Mouse (Mus musculus): ENCODE measurements at regions not wholly inside any gene's neighbourhood (a gene's known extent, or its start where the extent isn't known, plus 50 kb on each side); places are given as distances from the start of the nearest gene placed in this dataset.

DNA sequence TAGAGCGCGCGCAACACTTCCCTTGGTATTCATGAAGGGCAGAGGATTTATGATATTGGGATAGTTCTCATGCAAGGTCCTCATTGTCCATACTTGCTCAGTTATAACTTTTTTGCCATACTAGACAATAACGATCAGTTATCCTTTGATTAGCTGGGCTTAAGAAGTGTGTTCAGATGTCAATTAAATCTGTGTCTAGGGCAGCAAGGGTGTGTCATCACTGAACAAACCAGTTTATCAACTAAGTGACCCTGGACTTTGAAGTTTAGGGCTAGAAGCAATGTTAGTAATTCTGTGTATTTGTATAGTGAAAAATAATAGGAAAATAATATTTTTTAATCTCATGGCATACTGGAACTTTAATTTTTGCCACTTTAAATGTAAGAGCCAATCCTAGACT lies 225.3 kb upstream of the Nectin3 start:
- 93% methylated on average over 4 of the region's 4 CpGs for WGBS
- H3K9ac ChIP-seq (replicated peaks; ENCODE audit: low read depth, low read length) = no peak overlapping the region

GRCm38 (mm10) chr16:46679787-46680186 lies 181.5 kb upstream of the Nectin3 start:
- Histone ChIP-seq H3K9ac (replicated peaks; ENCODE audit: low read depth, low read length) (no peak overlapping the region), H3K4me2 (ENCODE audit: low read length) (no peak overlapping the region), H3K4me1 (replicated peaks; ENCODE audit: control insufficient read depth, insufficient read depth, low read length) (no peaks in the 10 kb centered on the region), H3K4me3 (replicated peaks; ENCODE audit: low read length) (no peak overlapping the region), H3K27ac (ENCODE audit: low read length) (no peak overlapping the region), H3K9me3 (ENCODE audit: control insufficient read depth, low read length) (no peaks in the 10 kb centered on the region), H3K36me3 (ENCODE audit: control insufficient read depth, insufficient read depth) (no peaks in the 10 kb centered on the region), H3K27me3 (replicated peaks; ENCODE audit: control insufficient read depth, insufficient read depth, low read length) (no peaks in the 10 kb centered on the region)
- no peak for ATAC-seq
- WGBS = 74% methylated on average over 3 of the region's 3 CpGs

More for the DNA sequence above, 225.3 kb upstream of the Nectin3 start:
- H3K4me2 ChIP-seq (ENCODE audit: low read length) = no peak overlapping the region
- H3K27me3 ChIP-seq (replicated peaks; ENCODE audit: control insufficient read depth, insufficient read depth, low read length) = no peaks in the 10 kb centered on the region
- no peak overlapping the region for H3K4me3 ChIP-seq (replicated peaks; ENCODE audit: low read length)
- no peaks in the 10 kb centered on the region for H3K4me1 ChIP-seq (replicated peaks; ENCODE audit: control insufficient read depth, insufficient read depth, low read length)
- H3K27ac ChIP-seq (ENCODE audit: low read length) = no peak overlapping the region
- no peaks in the 10 kb centered on the region for H3K9me3 ChIP-seq (ENCODE audit: control insufficient read depth, low read length)
- ATAC-seq = no peak
- H3K36me3 ChIP-seq (ENCODE audit: control insufficient read depth, insufficient read depth) = no peaks in the 10 kb centered on the region

GRCm38 (mm10) chr16:46669590-46669989 lies 171.3 kb upstream of the Nectin3 start:
- no peaks in the 10 kb centered on the region for H3K9me3 ChIP-seq (ENCODE audit: control insufficient read depth, low read length)
- no peak overlapping the region for H3K27ac ChIP-seq (ENCODE audit: low read length)
- H3K36me3 ChIP-seq (ENCODE audit: control insufficient read depth, insufficient read depth) = no peaks in the 10 kb centered on the region
- WGBS = 72% methylated on average over 3 of the region's 3 CpGs
- no peak for ATAC-seq
- H3K27me3 ChIP-seq (replicated peaks; ENCODE audit: control insufficient read depth, insufficient read depth, low read length) = no peaks in the 10 kb centered on the region
- no peaks in the 10 kb centered on the region for H3K4me1 ChIP-seq (replicated peaks; ENCODE audit: control insufficient read depth, insufficient read depth, low read length)
- H3K9ac ChIP-seq (replicated peaks; ENCODE audit: low read depth, low read length) = no peak overlapping the region
- no peak overlapping the region for H3K4me2 ChIP-seq (ENCODE audit: low read length)
- no peak overlapping the region for H3K4me3 ChIP-seq (replicated peaks; ENCODE audit: low read length)

GRCm38 (mm10) chr16:46665566-46665965 lies 167.2 kb upstream of the Nectin3 start:
- no peaks in the 10 kb centered on the region for H3K4me1 ChIP-seq (replicated peaks; ENCODE audit: control insufficient read depth, insufficient read depth, low read length)
- H3K27me3 ChIP-seq (replicated peaks; ENCODE audit: control insufficient read depth, insufficient read depth, low read length) = no peaks in the 10 kb centered on the region
- ATAC-seq = no peak
- H3K4me3 ChIP-seq (replicated peaks; ENCODE audit: low read length) = no peak overlapping the region
- no peaks in the 10 kb centered on the region for H3K9me3 ChIP-seq (ENCODE audit: control insufficient read depth, low read length)
- no peak overlapping the region for H3K27ac ChIP-seq (ENCODE audit: low read length)
- H3K4me2 ChIP-seq (ENCODE audit: low read length) = no peak overlapping the region
- no peak overlapping the region for H3K9ac ChIP-seq (replicated peaks; ENCODE audit: low read depth, low read length)
- 80% methylated on average over 3 of the region's 3 CpGs for WGBS
- H3K36me3 ChIP-seq (ENCODE audit: control insufficient read depth, insufficient read depth) = no peaks in the 10 kb centered on the region

- Histone ChIP-seq H3K4me1 (replicated peaks; ENCODE audit: control insufficient read depth, insufficient read depth, low read length) (no peaks in the 10 kb centered on the region), H3K4me3 (replicated peaks; ENCODE audit: low read length) (no peak overlapping the region), H3K27me3 (replicated peaks; ENCODE audit: control insufficient read depth, insufficient read depth, low read length) (no peaks in the 10 kb centered on the region), H3K36me3 (ENCODE audit: control insufficient read depth, insufficient read depth) (no peaks in the 10 kb centered on the region), H3K9ac (replicated peaks; ENCODE audit: low read depth, low read length) (no peak overlapping the region), H3K27ac (ENCODE audit: low read length) (no peak overlapping the region), H3K4me2 (ENCODE audit: low read length) (no peak overlapping the region), H3K9me3 (ENCODE audit: control insufficient read depth, low read length) (no peaks in the 10 kb centered on the region)
- ATAC-seq = peak; percentile 61; the same call in 1 of the 2 replicates
- WGBS = 69% methylated on average over 4 of the region's 4 CpGs
Observed at GRCm38 (mm10) chr16:46663008-46663407, 164.7 kb upstream of the Nectin3 start.

DNA sequence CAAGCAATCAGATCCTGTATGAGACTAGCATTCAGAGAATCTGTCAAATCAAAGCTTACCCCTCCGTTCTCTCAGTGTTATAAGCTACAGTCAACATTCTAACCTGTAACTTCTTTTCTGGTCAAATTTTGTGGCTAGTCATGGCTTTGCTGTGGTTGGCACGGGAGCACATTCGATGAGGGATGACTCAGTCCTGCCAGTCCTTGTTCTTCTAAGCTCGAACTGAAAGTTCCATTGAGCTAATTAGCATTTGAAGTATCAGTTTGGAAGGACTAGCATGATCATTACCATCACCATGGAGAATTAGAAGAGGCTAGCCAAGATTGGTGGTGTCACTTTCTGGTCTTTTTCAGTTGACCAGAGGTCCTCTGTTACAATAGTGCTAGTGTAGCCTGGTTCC lies 156.7 kb upstream of the Nectin3 start:
- H3K4me1 ChIP-seq (replicated peaks; ENCODE audit: control insufficient read depth, insufficient read depth, low read length) = no peaks in the 10 kb centered on the region
- no peak overlapping the region for H3K27ac ChIP-seq (ENCODE audit: low read length)
- no peaks in the 10 kb centered on the region for H3K9me3 ChIP-seq (ENCODE audit: control insufficient read depth, low read length)
- no peaks in the 10 kb centered on the region for H3K27me3 ChIP-seq (replicated peaks; ENCODE audit: control insufficient read depth, insufficient read depth, low read length)
- no peaks in the 10 kb centered on the region for H3K36me3 ChIP-seq (ENCODE audit: control insufficient read depth, insufficient read depth)
- no peak overlapping the region for H3K4me2 ChIP-seq (ENCODE audit: low read length)
- WGBS = 73% methylated on average over 4 of the region's 4 CpGs
- no peak overlapping the region for H3K4me3 ChIP-seq (replicated peaks; ENCODE audit: low read length)
- no peak overlapping the region for H3K9ac ChIP-seq (replicated peaks; ENCODE audit: low read depth, low read length)
- no peak for ATAC-seq

DNA sequence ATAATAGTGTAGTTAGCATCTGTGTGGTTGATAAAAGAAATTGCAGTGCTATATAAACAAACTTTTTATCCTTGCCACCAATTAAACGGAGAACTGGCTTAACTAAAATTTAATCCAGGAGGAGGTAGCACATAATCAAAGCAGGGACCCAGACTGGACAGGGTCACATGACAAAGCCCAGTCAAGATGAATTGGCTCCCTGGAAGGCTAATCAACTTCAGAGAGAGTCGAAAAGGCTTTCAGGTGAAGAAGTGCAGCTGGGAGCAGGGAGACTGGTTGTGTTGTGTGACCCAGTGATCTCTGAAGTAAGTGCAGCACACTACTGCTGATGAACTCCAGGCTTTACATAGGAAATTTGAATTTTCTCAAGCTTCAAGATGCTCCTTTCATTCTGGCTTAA lies 127.5 kb upstream of the Nectin3 start:
- Histone ChIP-seq H3K4me3 (replicated peaks; ENCODE audit: low read length) (no peak overlapping the region), H3K4me1 (replicated peaks; ENCODE audit: control insufficient read depth, insufficient read depth, low read length) (no peaks in the 10 kb centered on the region), H3K9me3 (ENCODE audit: control insufficient read depth, low read length) (no peaks in the 10 kb centered on the region), H3K27ac (ENCODE audit: low read length) (no peak overlapping the region), H3K4me2 (ENCODE audit: low read length) (no peak overlapping the region), H3K9ac (replicated peaks; ENCODE audit: low read depth, low read length) (no peak overlapping the region), H3K36me3 (ENCODE audit: control insufficient read depth, insufficient read depth) (no peaks in the 10 kb centered on the region), H3K27me3 (replicated peaks; ENCODE audit: control insufficient read depth, insufficient read depth, low read length) (no peaks in the 10 kb centered on the region)
- WGBS = 1% methylated on average over 2 of the region's 2 CpGs
- no peak for ATAC-seq

DNA sequence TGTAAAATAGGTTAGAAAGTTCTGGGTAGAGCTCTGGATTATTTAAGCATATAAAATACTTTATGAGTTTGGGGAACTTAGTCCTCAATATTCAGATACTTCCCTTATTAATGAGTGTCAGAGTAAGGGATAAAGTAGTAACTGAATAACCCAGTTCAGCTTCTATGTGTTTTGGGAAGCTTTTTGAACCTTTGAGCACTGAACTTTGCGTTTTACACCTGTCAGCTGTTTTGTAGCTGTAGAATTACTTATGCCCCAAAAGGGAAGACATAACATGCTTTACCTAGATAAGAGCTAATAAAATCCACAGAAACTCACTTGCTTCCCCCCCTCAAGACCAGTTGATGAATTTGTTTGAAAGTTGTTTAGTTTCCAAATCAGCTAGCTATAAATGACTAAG lies 124.9 kb upstream of the Nectin3 start:
- no peak for ATAC-seq
- Histone ChIP-seq H3K27me3 (replicated peaks; ENCODE audit: control insufficient read depth, insufficient read depth, low read length) (no peaks in the 10 kb centered on the region), H3K4me2 (ENCODE audit: low read length) (no peak overlapping the region), H3K36me3 (ENCODE audit: control insufficient read depth, insufficient read depth) (no peaks in the 10 kb centered on the region), H3K4me1 (replicated peaks; ENCODE audit: control insufficient read depth, insufficient read depth, low read length) (no peaks in the 10 kb centered on the region), H3K9ac (replicated peaks; ENCODE audit: low read depth, low read length) (no peak overlapping the region), H3K4me3 (replicated peaks; ENCODE audit: low read length) (no peak overlapping the region), H3K9me3 (ENCODE audit: control insufficient read depth, low read length) (no peaks in the 10 kb centered on the region), H3K27ac (ENCODE audit: low read length) (no peak overlapping the region)
- 98% methylated on average over 1 of the region's 1 CpGs for WGBS

DNA sequence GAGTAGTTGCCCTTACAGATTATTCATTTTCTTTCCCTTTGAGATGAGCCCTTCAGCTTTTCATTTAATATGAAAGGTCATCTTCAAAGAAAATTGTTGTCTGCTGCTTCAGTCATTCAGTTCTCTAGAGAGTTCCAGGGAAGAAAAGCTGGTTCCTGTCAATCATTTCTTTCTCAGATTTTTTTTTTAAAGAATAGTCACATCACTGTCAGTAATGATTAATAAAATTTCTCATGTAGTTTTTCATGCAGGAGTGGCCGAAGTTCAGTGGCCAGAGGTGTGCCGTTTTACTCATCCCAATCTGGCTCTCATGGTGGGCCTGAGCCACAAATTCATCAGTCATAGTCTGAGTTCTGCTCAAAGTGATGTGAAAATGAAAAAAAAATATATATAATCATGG lies 121.5 kb upstream of the Nectin3 start:
- no peaks in the 10 kb centered on the region for H3K4me1 ChIP-seq (replicated peaks; ENCODE audit: control insufficient read depth, insufficient read depth, low read length)
- ATAC-seq = no peak
- H3K27me3 ChIP-seq (replicated peaks; ENCODE audit: control insufficient read depth, insufficient read depth, low read length) = no peaks in the 10 kb centered on the region
- no peak overlapping the region for H3K4me3 ChIP-seq (replicated peaks; ENCODE audit: low read length)
- H3K9ac ChIP-seq (replicated peaks; ENCODE audit: low read depth, low read length) = no peak overlapping the region
- H3K9me3 ChIP-seq (ENCODE audit: control insufficient read depth, low read length) = no peaks in the 10 kb centered on the region
- 91% methylated on average over 2 of the region's 2 CpGs for WGBS
- H3K4me2 ChIP-seq (ENCODE audit: low read length) = no peak overlapping the region
- H3K36me3 ChIP-seq (ENCODE audit: control insufficient read depth, insufficient read depth) = no peaks in the 10 kb centered on the region
- H3K27ac ChIP-seq (ENCODE audit: low read length) = no peak overlapping the region

DNA sequence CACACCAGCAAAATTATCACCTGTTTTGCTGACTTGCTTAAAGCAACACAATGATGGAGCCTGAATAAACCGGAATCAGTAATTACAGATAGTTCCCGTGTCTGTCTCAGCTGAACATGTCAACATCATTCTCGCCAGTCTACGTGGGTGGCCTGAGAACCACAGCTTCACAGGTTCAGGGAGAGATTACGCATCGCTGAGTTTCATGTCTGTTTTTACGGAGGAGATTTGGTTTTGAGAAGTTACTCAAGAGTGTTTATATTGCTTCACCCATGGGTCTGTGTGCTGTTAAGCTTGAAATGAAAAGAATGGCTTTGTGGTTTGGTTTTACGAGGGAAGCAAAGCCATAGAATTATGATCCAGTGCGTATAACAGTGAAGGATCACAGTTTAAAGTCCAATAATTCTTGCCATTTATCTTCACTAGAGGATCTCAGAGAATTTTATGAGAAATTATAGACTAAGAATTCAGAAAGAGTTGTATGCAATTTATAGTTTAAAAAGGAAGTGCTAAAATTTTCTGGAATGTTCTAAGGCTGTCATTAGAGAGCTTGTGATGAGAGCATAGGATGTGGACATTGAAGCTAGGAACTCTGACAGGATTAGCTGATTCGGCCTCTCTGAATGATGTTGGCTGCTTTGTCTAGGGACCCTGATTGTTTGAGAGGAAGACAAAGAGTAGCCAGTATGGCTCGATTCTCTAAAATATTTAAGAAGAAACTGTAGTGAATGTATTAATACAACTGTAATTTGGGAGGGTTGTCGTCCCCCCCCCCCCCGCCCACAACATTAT lies 119.4 kb upstream of the Nectin3 start:
- Histone ChIP-seq H3K27ac (ENCODE audit: low read length) (no peak overlapping the region), H3K4me2 (ENCODE audit: low read length) (no peak overlapping the region), H3K9me3 (ENCODE audit: control insufficient read depth, low read length) (no peaks in the 10 kb centered on the region), H3K4me1 (replicated peaks; ENCODE audit: control insufficient read depth, insufficient read depth, low read length) (no peaks in the 10 kb centered on the region), H3K36me3 (ENCODE audit: control insufficient read depth, insufficient read depth) (no peaks in the 10 kb centered on the region), H3K9ac (replicated peaks; ENCODE audit: low read depth, low read length) (no peak overlapping the region), H3K4me3 (replicated peaks; ENCODE audit: low read length) (no peak overlapping the region), H3K27me3 (replicated peaks; ENCODE audit: control insufficient read depth, insufficient read depth, low read length) (no peaks in the 10 kb centered on the region)
- ATAC-seq = no peak
- 41% methylated on average over 13 of the region's 13 CpGs for WGBS
